Mouse (Mus musculus) bone marrow, adult 2 months (tissue): Measurements from ENCODE around the gene Lad1.

Experiments used
- CTCF ChIP-seq: fragments of 200-500 bp; IDR thresholded peaks from 2 replicates; pipeline ENCODE4 v1.5.1; 2011; ENCODE audit warnings: low read length, control low read depth; ENCODE audit not compliant: control insufficient read depth, insufficient read depth
- POLR2A ChIP-seq: fragments of 200-500 bp; IDR thresholded peaks from 2 replicates; pipeline ENCODE4 v1.6.1; 2011; ENCODE audit warnings: low read depth, mild to moderate bottlenecking, control low read depth, low read length, borderline replicate concordance; ENCODE audit not compliant: control insufficient read depth

- no peak for TF ChIP-seq CTCF
- TF ChIP-seq POLR2A, result no peak
These were observed 54.6 kb downstream of the Lad1 start for GRCm38 (mm10) chr1:135872991-135873390.
